Mouse (Mus musculus) lung, adult 2 months (tissue): Measurements from ENCODE around the gene Tnip2.

Source experiments
- CTCF ChIP-seq: fragments of 200-500 bp; IDR thresholded peaks from 2 replicates; pipeline ENCODE4 v1.5.1; 2011; ENCODE audit warnings: mild to moderate bottlenecking, low read length, control low read depth; ENCODE audit not compliant: insufficient read depth
- POLR2A ChIP-seq: fragments of 200-500 bp; IDR thresholded peaks from 2 replicates; pipeline ENCODE4 v1.6.1; 2011; ENCODE audit warnings: low read depth, mild to moderate bottlenecking, control low read depth, low read length, borderline replicate concordance; ENCODE audit errors: extremely low read depth

DNA sequence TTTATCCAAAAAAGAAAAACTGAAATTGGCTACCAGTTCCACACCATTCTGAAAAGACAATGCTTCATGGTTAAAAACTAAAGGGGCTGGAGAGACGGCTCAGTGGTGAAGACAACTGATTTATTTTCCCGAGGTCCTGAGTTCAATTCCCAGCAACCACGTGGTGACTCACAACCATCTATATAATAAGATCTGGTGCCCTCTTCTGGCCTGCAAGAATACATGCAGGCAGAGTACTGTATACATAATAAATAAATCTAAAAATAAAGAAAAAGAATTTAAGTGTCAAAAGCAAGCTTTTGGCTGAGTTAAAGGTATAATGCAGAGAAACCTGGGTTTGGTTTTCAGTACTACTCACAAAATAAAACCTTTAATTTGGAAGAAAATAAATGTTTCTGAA, 32.9 kb downstream of the Tnip2 start:
- TF ChIP-seq CTCF: no peak
- no peak for TF ChIP-seq POLR2A
